13 mouse cellular contexts compared by ENCODE assay signal in genomic region chr3:51787945-51788344, GRCm38 (mm10).
DNase-seq lines count a peak whose midpoint lies in the region; ATAC-seq and TF ChIP-seq lines count a peak whose summit lies in the region.
"Had no signal": no experiment of that assay in that cellular context is flagged by ENCODE, and none has a peak within 500 bp of the region (broad histone marks: within the 10 kb centered on the region; RNA-seq: fewer than 3 reads in every experiment).

No protein-coding gene starts in this region.

- intact Hi-C loops in heart, adult 2 months (cut with DNase I): loop anchor here (5.0 kb wide), 1 partner anchor 86 kb away; no protein-coding TSS in a partner anchor

- no peak for TF ChIP-seq POLR2A in heart, adult 2 months (IDR thresholded peaks at IDR 0.05; ENCODE audit: insufficient read depth, low read depth, low read length)

- H3K79me2 ChIP-seq in heart, adult 2 months (replicated peaks; ENCODE audit: control insufficient read depth, insufficient read depth, low read length): no peaks in the 10 kb centered on the region

- H3K27me3 ChIP-seq in heart, adult 2 months (ENCODE audit: control insufficient read depth, insufficient read depth, low read length): no peaks in the 10 kb centered on the region
- H3K27me3 ChIP-seq in heart, embryonic 12.5 days (replicated peaks): no peaks in the 10 kb centered on the region
- no peaks in the 10 kb centered on the region for H3K27me3 ChIP-seq in neural tube, embryonic 11.5 days (ENCODE audit: control insufficient read depth, insufficient read depth, low read length)
- no peaks in the 10 kb centered on the region for H3K27me3 ChIP-seq in midbrain, embryonic 10.5 days (ENCODE audit: low read depth, poor library complexity, severe bottlenecking)
- H3K27me3 ChIP-seq in stomach, postnatal 0 days (ENCODE audit: control insufficient read depth, insufficient read depth, low read length): no peaks in the 10 kb centered on the region

- H3K9ac ChIP-seq in heart, adult 2 months (ENCODE audit: low read depth, low read length): no peak overlapping the region
- H3K9ac ChIP-seq in heart, embryonic 12.5 days: no peak overlapping the region
- H3K9ac ChIP-seq in neural tube, embryonic 11.5 days (ENCODE audit: low read length): no peak overlapping the region
- no peak overlapping the region for H3K9ac ChIP-seq in stomach, postnatal 0 days (ENCODE audit: low read length)

- TF ChIP-seq EP300 in heart, adult 2 months (IDR thresholded peaks at IDR 0.05; ENCODE audit: insufficient read depth, low read depth, low read length): no peak
- no peak for TF ChIP-seq EP300 in stomach, postnatal 0 days (optimal IDR thresholded peaks at IDR 0.05)

- no peak for DNase-seq in heart, adult 2 months
- no peak for DNase-seq in neural tube, embryonic 11.5 days (ENCODE audit: low spot score)
- DNase-seq in neural tube, embryonic 10.5 days (ENCODE audit: extremely low spot score, low spot score): no peak
- no peak for DNase-seq in midbrain, embryonic 10.5 days (ENCODE audit: low spot score)
- DNase-seq in stomach, postnatal 0 days (ENCODE audit: low spot score): no peak
- DNase-seq in cerebellum, postnatal 4 days (ENCODE audit: low spot score in 2 of 2): no peak
- no peak for DNase-seq in lung, postnatal 36 days
- DNase-seq: cerebellum, postnatal 10 days; kidney, postnatal 25 days; left cerebral cortex, postnatal 4 days; retina, postnatal 1 day; thymus, postnatal 36 days had no signal

- no peak overlapping the region; the same call in 1 of the 2 replicates for H3K27ac ChIP-seq in heart, adult 2 months
- no peak overlapping the region for H3K27ac ChIP-seq in heart, embryonic 12.5 days (ENCODE audit: poor library complexity, severe bottlenecking)
- H3K27ac ChIP-seq in neural tube, embryonic 11.5 days (ENCODE audit: low read depth, low read length): peak overlapping the region; percentile 95
- H3K27ac ChIP-seq in midbrain, embryonic 10.5 days (replicated peaks): peak overlapping the region; percentile 93
- no peak overlapping the region for H3K27ac ChIP-seq in stomach, postnatal 0 days (replicated peaks)

- H3K36me3 ChIP-seq in heart, adult 2 months (ENCODE audit: control insufficient read depth, insufficient read depth, low read length): no peaks in the 10 kb centered on the region
- no peaks in the 10 kb centered on the region for H3K36me3 ChIP-seq in heart, embryonic 12.5 days
- no peaks in the 10 kb centered on the region for H3K36me3 ChIP-seq in neural tube, embryonic 11.5 days (ENCODE audit: control insufficient read depth, insufficient read depth, low read length)
- 0 out of 2 replicates have a peak, but pooled peaks cover 3% of the 10 kb centered on the region for H3K36me3 ChIP-seq in midbrain, embryonic 10.5 days
- no peaks in the 10 kb centered on the region for H3K36me3 ChIP-seq in stomach, postnatal 0 days (ENCODE audit: control insufficient read depth, insufficient read depth, low read length)

- ATAC-seq in heart, embryonic 12.5 days (ENCODE audit: insufficient number of reproducible peaks, low FRiP score): no peak
- no peak for ATAC-seq in neural tube, embryonic 11.5 days (ENCODE audit: insufficient read depth, low FRiP score, low TSS enrichment)
- no peak for ATAC-seq in stomach, postnatal 0 days (ENCODE audit: low FRiP score, low TSS enrichment)

- TF ChIP-seq CTCF in heart, adult 2 months (IDR thresholded peaks at IDR 0.05): peak; percentile 42
- TF ChIP-seq CTCF in stomach, postnatal 0 days (IDR thresholded peaks at IDR 0.05; ENCODE audit: low read depth): peak; percentile 42

- 100% methylated on average over 2 of the region's 2 CpGs for WGBS in heart, adult 2 months
- WGBS in heart, embryonic 12.5 days: 97% methylated on average over 2 of the region's 2 CpGs
- WGBS in neural tube, embryonic 11.5 days: 94% methylated on average over 2 of the region's 2 CpGs
- WGBS in midbrain, embryonic 10.5 days: 92% methylated on average over 2 of the region's 2 CpGs
- 99% methylated on average over 2 of the region's 2 CpGs for WGBS in stomach, postnatal 0 days

- no peak overlapping the region for H3K4me2 ChIP-seq in heart, embryonic 12.5 days
- H3K4me2 ChIP-seq in neural tube, embryonic 11.5 days (ENCODE audit: low read depth): peak overlapping the region; percentile 31; the same call in 1 of the 2 replicates
- H3K4me2 ChIP-seq in stomach, postnatal 0 days (replicated peaks; ENCODE audit: low read depth): no peak overlapping the region

- H3K4me3 ChIP-seq in heart, adult 2 months: no peak overlapping the region
- no peak overlapping the region for H3K4me3 ChIP-seq in heart, embryonic 12.5 days
- H3K4me3 ChIP-seq in neural tube, embryonic 11.5 days (ENCODE audit: low read depth, low read length): no peak overlapping the region
- peak overlapping the region; percentile 44; the same call in 1 of the 2 replicates for H3K4me3 ChIP-seq in midbrain, embryonic 10.5 days
- no peak overlapping the region for H3K4me3 ChIP-seq in stomach, postnatal 0 days (ENCODE audit: low read depth, low read length)

- H3K9me3 ChIP-seq in heart, embryonic 12.5 days (replicated peaks): 0 out of 2 replicates have a peak, but pooled peaks cover 2% of the 10 kb centered on the region
- H3K9me3 ChIP-seq in neural tube, embryonic 11.5 days (ENCODE audit: control insufficient read depth, low read length): 0 out of 2 replicates have a peak, but pooled peaks cover 2% of the 10 kb centered on the region
- no peaks in the 10 kb centered on the region; the same call in 1 of the 2 replicates for H3K9me3 ChIP-seq in midbrain, embryonic 10.5 days (replicated peaks)
- no peaks in the 10 kb centered on the region for H3K9me3 ChIP-seq in stomach, postnatal 0 days (ENCODE audit: control insufficient read depth, low read length)

- H3K4me1 ChIP-seq in heart, adult 2 months (ENCODE audit: control insufficient read depth, insufficient read depth, low read length): peaks cover 4% of the 10 kb centered on the region
- H3K4me1 ChIP-seq in heart, embryonic 12.5 days (replicated peaks): peaks cover 25% of the 10 kb centered on the region
- H3K4me1 ChIP-seq in neural tube, embryonic 11.5 days (ENCODE audit: control insufficient read depth, insufficient read depth, low read length): peaks cover 30% of the 10 kb centered on the region
- H3K4me1 ChIP-seq in midbrain, embryonic 10.5 days: peaks cover 60% of the 10 kb centered on the region
- H3K4me1 ChIP-seq in stomach, postnatal 0 days (replicated peaks; ENCODE audit: control insufficient read depth, insufficient read depth): peaks cover 4% of the 10 kb centered on the region; the same call in 1 of the 2 replicates

Comparison
In these comparisons a context has a peak if more than half of its experiments do, and no peak if none do; other contexts are left out.
1. H3K27ac ChIP-seq: peak in neural tube, embryonic 11.5 days (single experiment) and midbrain, embryonic 10.5 days (single experiment); none in heart, adult 2 months (single experiment), heart, embryonic 12.5 days (single experiment) and stomach, postnatal 0 days (single experiment).